Mouse (Mus musculus): ENCODE measurements at regions not wholly inside any gene's neighbourhood (a gene's known extent, or its start where the extent isn't known, plus 50 kb on each side); places are given as distances from the start of the nearest gene placed in this dataset.
"Not testable (repeated sequence)": the region's sequence is repeated elsewhere in the genome, so short reads cannot be mapped to it uniquely, and the experiment has no call there.

DNA sequence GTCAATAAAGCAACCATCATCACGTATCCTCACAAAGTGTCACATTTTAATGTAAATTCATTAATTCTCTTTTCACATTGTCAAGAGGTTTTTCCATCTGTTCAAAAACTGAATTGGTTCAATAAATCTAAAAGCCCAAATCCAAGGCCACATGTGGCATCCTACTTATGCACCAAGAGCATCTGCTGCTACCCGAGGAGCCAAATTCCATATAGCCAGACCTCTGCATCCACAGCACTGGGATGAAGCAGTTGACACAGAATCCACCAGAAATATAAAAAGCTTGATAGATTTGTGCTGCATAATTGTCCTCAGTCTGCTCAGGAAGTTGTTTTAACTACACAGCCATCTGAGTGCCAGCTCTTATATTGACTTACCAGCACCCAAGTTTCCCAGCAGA lies 164.4 kb upstream of the Tram1l1 start:
- 80% methylated on average over 2 of the region's 2 CpGs for WGBS
- Histone ChIP-seq H3K36me3 (ENCODE audit: insufficient read depth, low read length) (no peaks in the 10 kb centered on the region), H3K4me2 (replicated peaks; ENCODE audit: low read depth, low read length) (no peak overlapping the region), H3K4me3 (ENCODE audit: low read depth, low read length) (no peak overlapping the region), H3K27ac (ENCODE audit: low read length) (no peak overlapping the region), H3K27me3 (replicated peaks; ENCODE audit: insufficient read depth, low read length) (no peaks in the 10 kb centered on the region), H3K9me3 (ENCODE audit: low read length) (no peaks in the 10 kb centered on the region), H3K9ac (replicated peaks; ENCODE audit: low read depth) (no peak overlapping the region), H3K4me1 (ENCODE audit: insufficient read depth, low read depth, low read length) (no peaks in the 10 kb centered on the region)
- TF ChIP-seq CTCF (IDR thresholded peaks at IDR 0.05) (no peak), EP300 (IDR thresholded peaks at IDR 0.05) (no peak)
- ATAC-seq (no peak), DNase-seq (ENCODE audit: low spot score) (no peak)

- Histone ChIP-seq H3K4me1 (ENCODE audit: insufficient read depth, low read depth, low read length) (no peaks in the 10 kb centered on the region), H3K9me3 (ENCODE audit: low read length) (no peaks in the 10 kb centered on the region), H3K36me3 (ENCODE audit: insufficient read depth, low read length) (no peaks in the 10 kb centered on the region), H3K4me2 (replicated peaks; ENCODE audit: low read depth, low read length) (no peak overlapping the region), H3K27ac (ENCODE audit: low read length) (no peak overlapping the region), H3K9ac (replicated peaks; ENCODE audit: low read depth) (no peak overlapping the region), H3K27me3 (replicated peaks; ENCODE audit: insufficient read depth, low read length) (no peaks in the 10 kb centered on the region), H3K4me3 (ENCODE audit: low read depth, low read length) (no peak overlapping the region)
- DNase-seq (ENCODE audit: low spot score) (peak; percentile 4), ATAC-seq (no peak)
- 52% methylated on average over 6 of the region's 6 CpGs for WGBS
- TF ChIP-seq CTCF (IDR thresholded peaks at IDR 0.05) (no peak), EP300 (IDR thresholded peaks at IDR 0.05) (no peak)
Observed at GRCm38 (mm10) chr3:124157858-124158655, 162.6 kb upstream of the Tram1l1 start.

- 56% methylated on average over 6 of the region's 6 CpGs for WGBS
- not testable (repeated sequence) for H3K4me3 ChIP-seq (ENCODE audit: low read depth, low read length); ATAC-seq; H3K9ac ChIP-seq (replicated peaks; ENCODE audit: low read depth); H3K9me3 ChIP-seq (ENCODE audit: low read length); H3K27ac ChIP-seq (ENCODE audit: low read length); H3K27me3 ChIP-seq (replicated peaks; ENCODE audit: insufficient read depth, low read length); H3K4me1 ChIP-seq (ENCODE audit: insufficient read depth, low read depth, low read length); H3K4me2 ChIP-seq (replicated peaks; ENCODE audit: low read depth, low read length); DNase-seq (ENCODE audit: low spot score); H3K36me3 ChIP-seq (ENCODE audit: insufficient read depth, low read length)
Observed at GRCm38 (mm10) chr3:124193331-124193730, 127.3 kb upstream of the Tram1l1 start.

- not testable (repeated sequence) for H3K9me3 ChIP-seq (ENCODE audit: low read length); H3K4me3 ChIP-seq (ENCODE audit: low read depth, low read length); DNase-seq (ENCODE audit: low spot score); ATAC-seq; H3K4me1 ChIP-seq (ENCODE audit: insufficient read depth, low read depth, low read length); H3K27me3 ChIP-seq (replicated peaks; ENCODE audit: insufficient read depth, low read length); H3K9ac ChIP-seq (replicated peaks; ENCODE audit: low read depth); H3K27ac ChIP-seq (ENCODE audit: low read length); H3K36me3 ChIP-seq (ENCODE audit: insufficient read depth, low read length); H3K4me2 ChIP-seq (replicated peaks; ENCODE audit: low read depth, low read length)
- WGBS, result 72% methylated on average over 9 of the region's 9 CpGs
Observed at GRCm38 (mm10) chr3:124200226-124200940, 120.3 kb upstream of the Tram1l1 start.

- Histone ChIP-seq H3K4me2 (replicated peaks; ENCODE audit: low read depth, low read length) (no peak overlapping the region), H3K36me3 (ENCODE audit: insufficient read depth, low read length) (no peaks in the 10 kb centered on the region), H3K9me3 (ENCODE audit: low read length) (no peaks in the 10 kb centered on the region), H3K4me3 (ENCODE audit: low read depth, low read length) (no peak overlapping the region), H3K9ac (replicated peaks; ENCODE audit: low read depth) (no peak overlapping the region), H3K27me3 (replicated peaks; ENCODE audit: insufficient read depth, low read length) (no peaks in the 10 kb centered on the region), H3K4me1 (ENCODE audit: insufficient read depth, low read depth, low read length) (no peaks in the 10 kb centered on the region), H3K27ac (ENCODE audit: low read length) (no peak overlapping the region)
- 74% methylated on average over 2 of the region's 2 CpGs for WGBS
- DNase-seq (ENCODE audit: low spot score) (no peak), ATAC-seq (no peak)
- TF ChIP-seq CTCF (IDR thresholded peaks at IDR 0.05) (no peak), EP300 (IDR thresholded peaks at IDR 0.05) (no peak)
Observed at GRCm38 (mm10) chr3:124217131-124217530, 103.5 kb upstream of the Tram1l1 start.

- H3K4me2 ChIP-seq (replicated peaks; ENCODE audit: low read depth, low read length), result no peak overlapping the region
- no peak overlapping the region for H3K4me3 ChIP-seq (ENCODE audit: low read depth, low read length)
- H3K27ac ChIP-seq (ENCODE audit: low read length), result no peak overlapping the region
- ATAC-seq, result no peak
- no peaks in the 10 kb centered on the region for H3K9me3 ChIP-seq (ENCODE audit: low read length)
- 73% methylated on average over 4 of the region's 4 CpGs for WGBS
- no peak overlapping the region for H3K9ac ChIP-seq (replicated peaks; ENCODE audit: low read depth)
- no peaks in the 10 kb centered on the region for H3K36me3 ChIP-seq (ENCODE audit: insufficient read depth, low read length)
- no peaks in the 10 kb centered on the region for H3K27me3 ChIP-seq (replicated peaks; ENCODE audit: insufficient read depth, low read length)
- no peak for DNase-seq (ENCODE audit: low spot score)
- no peaks in the 10 kb centered on the region for H3K4me1 ChIP-seq (ENCODE audit: insufficient read depth, low read depth, low read length)
- TF ChIP-seq CTCF (IDR thresholded peaks at IDR 0.05), result peak; percentile 10; the same call in 1 of the 2 replicates
- no peak for TF ChIP-seq EP300 (IDR thresholded peaks at IDR 0.05)
Observed at GRCm38 (mm10) chr3:124225982-124226381, 94.7 kb upstream of the Tram1l1 start.
